Mouse (Mus musculus): ENCODE measurements around the gene Plekha6. TPM values are rescaled to one million over a fixed set of nuclear protein-coding genes. Genes with fewer than 3 reads are reported as not detected.

The Plekha6 gene
- total RNA-seq, 1 experiment, result 3.5 TPM

DNA sequence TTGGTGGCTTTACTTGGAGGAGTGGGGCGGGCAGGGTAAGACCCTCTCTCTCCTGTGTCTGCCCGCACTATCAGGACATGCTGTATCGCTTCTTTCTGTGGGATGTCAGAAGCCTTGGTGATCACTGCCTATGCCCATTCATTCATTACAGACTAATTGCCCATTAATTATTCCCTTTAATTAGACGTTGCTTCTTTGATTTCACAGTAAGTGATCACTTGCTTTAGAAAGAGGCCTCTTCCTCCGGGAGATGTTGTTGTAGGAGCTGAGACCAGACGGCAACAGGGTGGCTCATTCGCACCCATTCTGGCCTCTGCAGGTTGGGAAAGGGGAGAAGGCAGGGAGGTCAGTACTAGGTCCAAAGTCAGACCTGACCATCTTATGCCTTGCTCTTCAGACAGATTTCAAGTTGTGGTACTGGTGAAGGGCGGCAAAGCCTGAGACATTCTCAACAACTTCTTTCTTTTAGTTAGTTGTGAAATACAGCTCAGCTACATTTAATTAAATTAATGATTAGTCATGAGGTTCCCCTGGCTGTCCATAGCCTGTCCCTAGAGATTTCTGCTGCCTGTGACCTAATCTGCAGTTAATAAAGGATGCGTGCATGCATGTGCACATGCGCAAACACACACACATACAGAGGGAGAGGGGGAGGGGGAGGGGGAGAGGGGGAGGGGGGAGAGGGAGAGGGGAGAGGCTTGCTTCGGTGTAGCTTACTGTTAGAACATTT lies 44.2 kb downstream of the Plekha6 start:
- no peak overlapping the region for H3K4me3 ChIP-seq (ENCODE audit: insufficient read depth in 1 of 2, low read depth in 1 of 2, low read length in 2 of 2, poor library complexity in 1 of 2, severe bottlenecking in 1 of 2)
- H3K4me1 ChIP-seq (ENCODE audit: control insufficient read depth in 2 of 2, insufficient read depth in 2 of 2, low read length in 2 of 2, poor library complexity in 1 of 2), result peaks cover 8 to 20% of the 10 kb centered on the region in 2 experiments; a peak in 2 of 4 replicates
- H3K9ac ChIP-seq (ENCODE audit: insufficient read depth, low read depth, low read length, poor library complexity, severe bottlenecking), result no peak overlapping the region
- DNase-seq (ENCODE audit: low read depth, low spot score), result no peak
- no peaks in the 10 kb centered on the region for H3K36me3 ChIP-seq (ENCODE audit: control insufficient read depth, insufficient read depth, low read length, poor library complexity, severe bottlenecking)
- TF ChIP-seq MAFK (IDR thresholded peaks at IDR 0.05; ENCODE audit: insufficient read depth, low read depth, low read length) (no peak), CHD2 (IDR thresholded peaks at IDR 0.05; ENCODE audit: low read depth, low read length) (no peak)
- no peaks in the 10 kb centered on the region for H3K9me3 ChIP-seq (ENCODE audit: control insufficient read depth, insufficient read depth, low read depth, low read length)
- in situ Hi-C loops (cut with MboI; ENCODE audit: low sequenced_read_pairs in 2 of 2, unreplicated experiment in 2 of 2), result no loop called here
- H3K27ac ChIP-seq (ENCODE audit: insufficient read depth, low read depth, low read length, poor library complexity, severe bottlenecking), result no peak overlapping the region

DNA sequence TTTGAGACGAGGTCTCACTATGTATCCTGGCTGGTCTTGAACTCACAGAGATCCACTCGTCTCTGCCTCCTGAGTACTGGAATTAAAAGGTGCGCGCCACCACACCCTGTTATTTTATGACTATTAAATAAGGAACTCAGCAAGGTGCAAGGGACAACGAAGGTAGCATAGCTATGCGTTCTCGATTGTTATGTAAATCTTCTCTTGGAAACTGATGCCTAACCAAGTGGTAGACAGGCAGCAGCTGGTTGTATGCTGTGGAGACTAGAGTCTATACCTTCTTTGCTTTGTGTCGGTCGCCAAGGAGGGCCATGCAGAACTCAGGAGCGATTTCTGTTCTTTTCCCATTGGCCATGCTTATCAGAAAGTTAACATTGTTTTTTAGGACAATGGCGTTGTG lies 45.0 kb downstream of the Plekha6 start:
- H3K9ac ChIP-seq (ENCODE audit: insufficient read depth, low read depth, low read length, poor library complexity, severe bottlenecking), result no peak overlapping the region
- no peak overlapping the region for H3K4me3 ChIP-seq (ENCODE audit: insufficient read depth in 1 of 2, low read depth in 1 of 2, low read length in 2 of 2, poor library complexity in 1 of 2, severe bottlenecking in 1 of 2)
- in situ Hi-C loops (cut with MboI; ENCODE audit: low sequenced_read_pairs in 2 of 2, unreplicated experiment in 2 of 2), result no loop called here
- no peak for TF ChIP-seq CHD2 (IDR thresholded peaks at IDR 0.05; ENCODE audit: low read depth, low read length)
- TF ChIP-seq MAFK (IDR thresholded peaks at IDR 0.05; ENCODE audit: insufficient read depth, low read depth, low read length), result no peak
- no peak for TF ChIP-seq ZC3H11A (IDR thresholded peaks at IDR 0.05; ENCODE audit: borderline replicate concordance, low read depth, low read length)
- TF ChIP-seq ZNF384 (IDR thresholded peaks at IDR 0.05; ENCODE audit: low read depth, low read length), result no peak
- no peak for TF ChIP-seq HCFC1 (IDR thresholded peaks at IDR 0.05; ENCODE audit: borderline replicate concordance, insufficient read depth, low read length)
- H3K27ac ChIP-seq (ENCODE audit: insufficient read depth, low read depth, low read length, poor library complexity, severe bottlenecking), result no peak overlapping the region
- H3K4me1 ChIP-seq (ENCODE audit: control insufficient read depth in 2 of 2, insufficient read depth in 2 of 2, low read length in 2 of 2, poor library complexity in 1 of 2), result peaks cover 8 to 21% of the 10 kb centered on the region in 2 experiments; a peak in 2 of 4 replicates
- H3K36me3 ChIP-seq (ENCODE audit: control insufficient read depth, insufficient read depth, low read length, poor library complexity, severe bottlenecking), result no peaks in the 10 kb centered on the region
- DNase-seq (ENCODE audit: low read depth, low spot score), result no peak
- no peaks in the 10 kb centered on the region for H3K9me3 ChIP-seq (ENCODE audit: control insufficient read depth, insufficient read depth, low read depth, low read length)

GRCm38 (mm10) chr1:133209482-133209881 lies 45.5 kb downstream of the Plekha6 start:
- peaks cover 6 to 18% of the 10 kb centered on the region in 2 experiments; a peak in 2 of 4 replicates for H3K4me1 ChIP-seq (ENCODE audit: control insufficient read depth in 2 of 2, insufficient read depth in 2 of 2, low read length in 2 of 2, poor library complexity in 1 of 2)

GRCm38 (mm10) chr1:133209901-133210516 lies 46.0 kb downstream of the Plekha6 start:
- Histone ChIP-seq H3K9ac (ENCODE audit: insufficient read depth, low read depth, low read length, poor library complexity, severe bottlenecking) (peak overlapping the region; percentile 28; the same call in 1 of the 2 replicates), H3K27ac (ENCODE audit: insufficient read depth, low read depth, low read length, poor library complexity, severe bottlenecking) (no peak overlapping the region), H3K4me3 (ENCODE audit: insufficient read depth in 1 of 2, low read depth in 1 of 2, low read length in 2 of 2, poor library complexity in 1 of 2, severe bottlenecking in 1 of 2) (peak overlapping the region in 1 of 2 experiments; percentile 0; a peak in 1 of 4 replicates), H3K36me3 (ENCODE audit: control insufficient read depth, insufficient read depth, low read length, poor library complexity, severe bottlenecking) (no peaks in the 10 kb centered on the region), H3K4me1 (ENCODE audit: control insufficient read depth in 2 of 2, insufficient read depth in 2 of 2, low read length in 2 of 2, poor library complexity in 1 of 2) (peaks cover 6 to 16% of the 10 kb centered on the region in 2 experiments; a peak in 2 of 4 replicates), H3K9me3 (ENCODE audit: control insufficient read depth, insufficient read depth, low read depth, low read length) (no peaks in the 10 kb centered on the region)
- no peak for DNase-seq (ENCODE audit: low read depth, low spot score)
- in situ Hi-C loops (cut with MboI; ENCODE audit: low sequenced_read_pairs in 2 of 2, unreplicated experiment in 2 of 2), result no loop called here
- TF ChIP-seq CHD2 (IDR thresholded peaks at IDR 0.05; ENCODE audit: low read depth, low read length) (no peak), ZC3H11A (IDR thresholded peaks at IDR 0.05; ENCODE audit: borderline replicate concordance, low read depth, low read length) (no peak), HCFC1 (IDR thresholded peaks at IDR 0.05; ENCODE audit: borderline replicate concordance, insufficient read depth, low read length) (no peak), MAFK (IDR thresholded peaks at IDR 0.05; ENCODE audit: insufficient read depth, low read depth, low read length) (no peak), ZNF384 (IDR thresholded peaks at IDR 0.05; ENCODE audit: low read depth, low read length) (no peak)

More at GRCm38 (mm10) chr1:133209482-133209881, 45.5 kb downstream of the Plekha6 start:
- Histone ChIP-seq H3K9ac (ENCODE audit: insufficient read depth, low read depth, low read length, poor library complexity, severe bottlenecking) (no peak overlapping the region), H3K36me3 (ENCODE audit: control insufficient read depth, insufficient read depth, low read length, poor library complexity, severe bottlenecking) (no peaks in the 10 kb centered on the region), H3K4me3 (ENCODE audit: insufficient read depth in 1 of 2, low read depth in 1 of 2, low read length in 2 of 2, poor library complexity in 1 of 2, severe bottlenecking in 1 of 2) (no peak overlapping the region), H3K9me3 (ENCODE audit: control insufficient read depth, insufficient read depth, low read depth, low read length) (no peaks in the 10 kb centered on the region), H3K27ac (ENCODE audit: insufficient read depth, low read depth, low read length, poor library complexity, severe bottlenecking) (no peak overlapping the region)
- in situ Hi-C loops (cut with MboI; ENCODE audit: low sequenced_read_pairs in 2 of 2, unreplicated experiment in 2 of 2), result no loop called here
- TF ChIP-seq CHD2 (IDR thresholded peaks at IDR 0.05; ENCODE audit: low read depth, low read length) (no peak), ZNF384 (IDR thresholded peaks at IDR 0.05; ENCODE audit: low read depth, low read length) (no peak), ZC3H11A (IDR thresholded peaks at IDR 0.05; ENCODE audit: borderline replicate concordance, low read depth, low read length) (no peak), HCFC1 (IDR thresholded peaks at IDR 0.05; ENCODE audit: borderline replicate concordance, insufficient read depth, low read length) (no peak), MAFK (IDR thresholded peaks at IDR 0.05; ENCODE audit: insufficient read depth, low read depth, low read length) (no peak)
- DNase-seq (ENCODE audit: low read depth, low spot score), result no peak

All from ES-E14 (cell line).